Mouse (Mus musculus) heart, embryonic 12.5 days (tissue): ENCODE results near the gene Klra5. TPM values are rescaled to one million over a fixed set of nuclear protein-coding genes. Genes with fewer than 3 reads are reported as not detected.
"Not testable (repeated sequence)": the region's sequence is repeated elsewhere in the genome, so short reads cannot be mapped to it uniquely, and the experiment has no call there.

Experiments used
- ATAC-seq: fragments of 200-750 bp; cut with Nextera tagmentation; 2 replicates; pipeline ENCODE4 v1.8.0; 2017; ENCODE audit warnings: moderate TSS enrichment, moderate library complexity; ENCODE audit not compliant: insufficient number of reproducible peaks, low FRiP score
- H3K27ac ChIP-seq: fragments of 300-500 bp; sonication (generic); 2 replicates; pipeline ENCODE4 v1.5.1; 2016; ENCODE audit warnings: mild to moderate bottlenecking, moderate library complexity; ENCODE audit not compliant: poor library complexity, severe bottlenecking
- H3K27me3 ChIP-seq: fragments of 300-500 bp; sonication (generic); replicated peaks from 2 replicates; pipeline ENCODE4 v1.6.1; 2016; ENCODE audit warnings: mild to moderate bottlenecking, moderate library complexity
- H3K36me3 ChIP-seq: fragments of 300-500 bp; sonication (generic); 2 replicates; pipeline ENCODE4 v1.6.1; 2016; ENCODE audit warnings: mild to moderate bottlenecking, moderate library complexity
- H3K4me1 ChIP-seq: fragments of 300-500 bp; sonication (generic); replicated peaks from 2 replicates; pipeline ENCODE4 v1.6.1; 2016; ENCODE audit warnings: mild to moderate bottlenecking
- H3K4me2 ChIP-seq: fragments of 300-500 bp; sonication (generic); 2 replicates; pipeline ENCODE4 v1.6.1; 2016; ENCODE audit warnings: mild to moderate bottlenecking, moderate library complexity
- H3K4me3 ChIP-seq: fragments of 300-500 bp; sonication (generic); 2 replicates; pipeline ENCODE4 v1.5.1; 2016; ENCODE audit warnings: mild to moderate bottlenecking
- H3K9ac ChIP-seq: fragments of 300-500 bp; sonication (generic); 2 replicates; pipeline ENCODE4 v1.6.1; 2016; ENCODE audit warnings: mild to moderate bottlenecking, moderate library complexity
- H3K9me3 ChIP-seq: fragments of 300-500 bp; sonication (generic); replicated peaks from 2 replicates; pipeline ENCODE4 v1.6.1; 2016; ENCODE audit warnings: mild to moderate bottlenecking, moderate library complexity
- WGBS: fragments of 180-500 bp; shearing (Covaris S2); methylation state at CpG from one replicate; pipeline ENCODE4 v1.1.7; 2016; 5-methylcytosine and 5-hydroxymethylcytosine counted together
- polyA plus RNA-seq: library from polyadenylated mRNA; unstranded; fragments of >200 nt; fragmentation: Nextera tagmentation; extraction: Ambion mirVana; gene quantifications from 2 replicates; pipeline ENCODE4 v1.2.1, GENCODE M21; 2016

The Klra5 gene
- polyA plus RNA-seq = not detected in 2 replicates

DNA sequence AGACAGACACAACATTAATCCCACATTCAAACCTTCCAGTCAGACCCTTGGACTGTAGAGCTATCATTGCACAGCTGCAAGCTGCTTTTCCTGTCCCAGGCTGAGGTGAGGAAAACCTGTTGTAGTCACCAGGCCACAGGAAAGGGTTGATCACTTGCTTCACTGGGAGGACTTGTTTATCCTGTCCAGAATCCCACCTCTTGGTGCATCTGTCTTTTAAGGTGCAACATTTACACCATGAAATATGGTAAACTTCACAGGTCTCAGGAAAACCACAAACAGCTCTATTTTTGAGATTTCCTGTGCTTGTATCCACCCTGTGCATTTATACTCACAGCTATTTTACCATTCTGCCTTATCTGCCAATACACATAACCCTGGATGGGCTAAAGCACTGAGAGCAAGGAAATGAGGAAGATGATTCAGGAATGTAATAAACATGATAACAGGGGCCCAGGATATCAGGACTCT is at the start of gene Klra5:
TSS of gene Klra5 (minus strand) at position 175 of the 471 bp plus-strand sequence.
- ATAC-seq = not testable (repeated sequence)

GRCm38 (mm10) chr6:129916996-129917395 is 454 bp downstream of the Klra5 start:
- no peak overlapping the region for H3K4me3 ChIP-seq
- H3K36me3 ChIP-seq = no peaks in the 10 kb centered on the region
- 73% methylated on average over 1 of the region's 1 CpGs for WGBS
- H3K9me3 ChIP-seq = peaks cover 26% of the 10 kb centered on the region
- no peaks in the 10 kb centered on the region for H3K4me1 ChIP-seq
- no peak overlapping the region for H3K4me2 ChIP-seq
- no peaks in the 10 kb centered on the region for H3K27me3 ChIP-seq
- no peak for ATAC-seq
- no peak overlapping the region for H3K9ac ChIP-seq
- no peak overlapping the region for H3K27ac ChIP-seq

More for the DNA sequence above, at the start of gene Klra5:
- not testable (repeated sequence) for H3K9ac ChIP-seq, H3K4me2 ChIP-seq, H3K27ac ChIP-seq, H3K27me3 ChIP-seq, H3K4me3 ChIP-seq, H3K36me3 ChIP-seq, H3K4me1 ChIP-seq
- H3K9me3 ChIP-seq = peaks cover 28% of the 10 kb centered on the region

- H3K9ac ChIP-seq = no peak overlapping the region
- H3K36me3 ChIP-seq = no peaks in the 10 kb centered on the region
- H3K4me1 ChIP-seq = no peaks in the 10 kb centered on the region
- H3K4me2 ChIP-seq = no peak overlapping the region
- H3K9me3 ChIP-seq = peaks cover 18% of the 10 kb centered on the region
- H3K4me3 ChIP-seq = no peak overlapping the region
- 80% methylated on average over 2 of the region's 2 CpGs for WGBS
- no peaks in the 10 kb centered on the region for H3K27me3 ChIP-seq
- no peak overlapping the region for H3K27ac ChIP-seq
- no peak for ATAC-seq
Measured at GRCm38 (mm10) chr6:129882525-129882924, 34.9 kb downstream of the Klra5 start.

- Histone ChIP-seq H3K4me1 (no peaks in the 10 kb centered on the region), H3K36me3 (no peaks in the 10 kb centered on the region), H3K4me3 (no peak within 1 kb of the TSS), H3K9ac (no peak within 1 kb of the TSS), H3K27me3 (no peaks in the 10 kb centered on the region), H3K9me3 (peaks cover 12% of the 10 kb centered on the region), H3K4me2 (no peak within 1 kb of the TSS), H3K27ac (no peak within 1 kb of the TSS)
- 26% methylated on average over 1 of the region's 1 CpGs for WGBS
- no peak for ATAC-seq
Measured at GRCm38 (mm10) chr6:129876549-129876948, 40.9 kb downstream of the Klra5 start, which contains the start of gene Klra17. Gene Klra17, minus strand, starts transcription at chr6:129876672.

GRCm38 (mm10) chr6:129862349-129862748 is 55.1 kb downstream of the Klra5 start, which contains the start of gene Gm17631:
Gene Gm17631, plus strand, starts transcription at chr6:129862649.
- WGBS = no CpG with 5 or more reads among the region's 3 CpGs
- not testable (repeated sequence) for H3K4me3 ChIP-seq, H3K27ac ChIP-seq, H3K36me3 ChIP-seq, H3K27me3 ChIP-seq, H3K9me3 ChIP-seq, H3K4me1 ChIP-seq, H3K4me2 ChIP-seq, ATAC-seq, H3K9ac ChIP-seq

Other genes starting within 250 kb of the Klra5 start
- not detected in 2 replicates for gene Klrc1, start 238.7 kb downstream of the Klra5 start, polyA plus RNA-seq
- gene Klri1, start 200.5 kb downstream of the Klra5 start, polyA plus RNA-seq = not detected in 2 replicates
- gene Klri2, start 177.2 kb downstream of the Klra5 start, polyA plus RNA-seq = not detected in 2 replicates
- not detected in 2 replicates for gene Gm156, start 133.4 kb downstream of the Klra5 start, polyA plus RNA-seq
- gene Gm17631, start 55.0 kb downstream of the Klra5 start, polyA plus RNA-seq = not detected in 2 replicates
- gene Klra17, start 41.0 kb downstream of the Klra5 start, polyA plus RNA-seq = not detected in 2 replicates
- not detected in 2 replicates for gene Klra6, start 109.3 kb upstream of the Klra5 start, polyA plus RNA-seq
- not detected in 2 replicates for gene Klra4, start 149.6 kb upstream of the Klra5 start, polyA plus RNA-seq
- gene Klra8, start 212.2 kb upstream of the Klra5 start, polyA plus RNA-seq = not detected in 2 replicates